Mouse (Mus musculus): ENCODE measurements at regions not wholly inside any gene's neighbourhood (a gene's known extent, or its start where the extent isn't known, plus 50 kb on each side); places are given as distances from the start of the nearest gene placed in this dataset.

- TF ChIP-seq FOSL1 (IDR thresholded peaks at IDR 0.05; ENCODE audit: insufficient read depth, low read length, poor library complexity, severe bottlenecking) (no peak), CTCF (IDR thresholded peaks at IDR 0.05; ENCODE audit: control insufficient read depth, insufficient read depth, insufficient read length) (no peak), CEBPB (IDR thresholded peaks at IDR 0.05; ENCODE audit: low read depth) (no peak), MYOD1 (IDR thresholded peaks at IDR 0.05; ENCODE audit: control insufficient read depth, insufficient read length, low read depth) (no peak)
Measured at GRCm38 (mm10) chr12:25165650-25166049, 68.7 kb upstream of the Id2 start.
